Mouse (Mus musculus) spleen, adult 12 weeks (tissue): ENCODE results near the gene Gramd4.
A peak's percentile ranks its signal among the peaks of the same experiment; 100 is the strongest.
"Not testable (repeated sequence)": the region's sequence is repeated elsewhere in the genome, so short reads cannot be mapped to it uniquely, and the experiment has no call there.

Experiments
- DNase-seq: peaks from one replicate; pipeline ENCODE4 v3.0.0; 2022; ENCODE audit warnings: low spot score

Gramd4 gene

DNA sequence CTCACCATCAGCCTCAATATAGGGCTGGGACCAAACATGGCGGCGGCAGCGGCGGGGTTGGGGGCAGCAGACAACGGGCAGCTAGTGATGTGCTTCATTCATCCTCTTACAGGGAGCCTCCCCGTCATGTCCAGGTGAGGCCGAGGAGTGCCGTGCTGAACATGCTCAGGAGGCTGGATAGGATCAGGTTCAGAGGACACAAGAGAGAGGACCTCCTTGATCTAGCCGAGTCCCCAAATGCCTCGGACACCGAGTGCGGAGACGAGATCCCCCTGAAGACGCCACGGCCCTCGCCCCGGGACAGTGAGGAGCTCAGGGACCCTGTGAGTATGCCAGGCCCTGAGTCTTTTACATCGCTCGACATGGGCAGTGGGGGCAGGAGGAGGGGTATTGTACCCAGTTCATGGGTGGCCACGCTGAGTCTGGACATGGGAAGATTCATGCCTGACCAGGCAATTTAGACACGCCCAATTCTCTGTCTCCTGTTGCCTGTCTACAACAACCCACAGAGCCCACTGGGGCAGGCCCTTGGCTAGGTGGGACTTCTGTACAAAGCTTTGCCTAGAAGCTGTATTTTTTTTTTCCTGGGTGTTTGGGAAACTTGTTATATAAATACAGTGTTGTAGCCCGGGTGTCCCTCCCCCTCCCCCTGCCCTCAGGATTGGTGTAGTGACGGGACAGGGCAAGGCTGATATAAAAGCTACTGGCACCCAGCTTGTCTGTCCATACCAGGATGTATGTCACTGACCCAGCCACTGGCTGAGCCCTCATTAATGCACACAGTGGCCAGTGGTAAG, 33.9 kb downstream of the Gramd4 start:
- no peak for DNase-seq

DNA sequence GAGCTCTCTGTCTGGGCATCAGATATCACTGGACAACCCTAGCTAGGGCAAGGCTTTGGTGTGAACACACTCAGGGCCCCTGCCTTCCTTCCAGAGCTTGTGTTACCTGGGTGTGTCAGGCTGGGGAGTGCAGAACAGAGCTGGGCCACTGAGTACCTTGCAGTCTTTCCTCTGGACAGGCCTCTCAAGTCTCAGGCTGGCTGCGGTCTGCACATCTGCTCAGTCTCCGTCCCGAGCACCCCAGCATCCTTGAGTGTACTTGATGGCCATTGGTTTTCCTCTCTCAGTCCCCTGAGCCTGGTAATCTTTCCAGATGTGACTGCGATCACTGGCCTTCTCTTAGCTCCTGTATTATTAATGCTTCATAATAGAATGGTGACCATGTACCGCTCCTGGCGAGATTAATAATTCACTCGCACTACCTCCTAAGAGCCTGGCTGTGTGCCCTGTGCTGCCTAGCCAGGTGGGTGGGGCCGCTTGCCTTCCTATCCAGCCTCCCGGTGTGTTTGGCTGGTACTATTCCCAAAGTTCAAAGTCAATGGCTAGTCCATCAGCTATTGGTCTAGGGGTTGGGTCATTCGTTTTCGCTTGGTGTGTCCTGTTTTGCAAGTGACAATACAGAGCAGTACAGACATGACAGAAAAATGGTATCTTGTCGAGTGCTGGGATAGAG, 34.6 kb downstream of the Gramd4 start:
- DNase-seq, result no peak

DNA sequence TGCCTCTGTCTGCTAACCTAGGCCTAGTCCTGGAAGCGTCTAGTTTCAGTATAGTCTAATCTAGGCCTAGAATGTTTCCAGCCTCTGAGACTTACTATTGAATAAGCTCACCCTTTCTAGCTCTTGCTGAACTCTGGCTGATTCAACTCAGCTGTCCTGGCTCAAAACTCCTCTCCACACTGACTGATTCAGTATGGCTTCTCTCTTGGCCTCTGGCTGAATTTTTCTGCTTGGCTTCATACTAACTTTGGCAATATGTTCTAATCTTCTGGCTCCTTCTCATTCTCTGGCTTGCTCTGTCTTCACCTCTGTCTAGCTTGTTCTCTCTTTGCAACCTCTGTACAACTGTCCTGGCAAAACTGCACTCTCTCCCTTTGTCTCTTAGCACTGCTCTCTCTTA, 35.7 kb downstream of the Gramd4 start:
- no peak for DNase-seq

DNA sequence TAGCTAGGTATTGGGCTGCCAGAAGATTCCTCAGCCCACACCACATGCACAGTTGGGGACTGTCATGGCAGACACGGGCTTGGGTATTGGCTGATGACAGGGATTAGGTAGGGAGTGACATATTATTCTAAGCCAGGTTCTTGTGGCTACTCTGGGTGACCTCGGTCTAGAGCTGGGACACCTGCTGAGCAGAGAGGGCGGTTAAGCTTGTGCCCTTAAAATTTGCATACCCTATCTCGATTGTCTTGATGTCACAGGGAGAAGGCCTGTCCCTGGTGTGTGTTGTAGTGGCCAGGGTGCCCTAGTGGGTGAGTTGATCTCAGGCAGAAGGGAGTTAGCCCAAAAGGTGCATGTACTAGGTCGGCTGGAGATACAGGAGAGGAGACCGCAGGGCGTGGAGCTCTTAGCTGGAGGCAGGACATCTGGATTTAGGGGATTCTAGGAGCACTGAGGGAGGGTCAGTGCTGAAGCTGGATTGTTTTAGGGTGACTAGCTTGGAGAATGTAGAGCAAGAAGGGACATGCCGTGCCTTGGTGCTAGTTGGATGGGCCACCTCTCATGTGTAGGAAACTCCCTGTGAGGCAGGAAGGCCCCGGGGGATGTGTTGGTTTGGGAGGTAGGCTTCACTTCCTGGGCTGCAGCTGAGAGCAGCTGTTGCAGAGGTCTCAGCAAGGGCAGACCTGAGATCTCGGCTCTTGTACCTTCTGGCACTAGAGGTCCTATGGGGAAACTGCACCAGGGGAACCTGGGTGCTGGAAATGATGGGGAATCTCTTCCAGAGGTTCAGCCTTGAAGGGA, 37.0 kb downstream of the Gramd4 start:
- no peak for DNase-seq

DNA sequence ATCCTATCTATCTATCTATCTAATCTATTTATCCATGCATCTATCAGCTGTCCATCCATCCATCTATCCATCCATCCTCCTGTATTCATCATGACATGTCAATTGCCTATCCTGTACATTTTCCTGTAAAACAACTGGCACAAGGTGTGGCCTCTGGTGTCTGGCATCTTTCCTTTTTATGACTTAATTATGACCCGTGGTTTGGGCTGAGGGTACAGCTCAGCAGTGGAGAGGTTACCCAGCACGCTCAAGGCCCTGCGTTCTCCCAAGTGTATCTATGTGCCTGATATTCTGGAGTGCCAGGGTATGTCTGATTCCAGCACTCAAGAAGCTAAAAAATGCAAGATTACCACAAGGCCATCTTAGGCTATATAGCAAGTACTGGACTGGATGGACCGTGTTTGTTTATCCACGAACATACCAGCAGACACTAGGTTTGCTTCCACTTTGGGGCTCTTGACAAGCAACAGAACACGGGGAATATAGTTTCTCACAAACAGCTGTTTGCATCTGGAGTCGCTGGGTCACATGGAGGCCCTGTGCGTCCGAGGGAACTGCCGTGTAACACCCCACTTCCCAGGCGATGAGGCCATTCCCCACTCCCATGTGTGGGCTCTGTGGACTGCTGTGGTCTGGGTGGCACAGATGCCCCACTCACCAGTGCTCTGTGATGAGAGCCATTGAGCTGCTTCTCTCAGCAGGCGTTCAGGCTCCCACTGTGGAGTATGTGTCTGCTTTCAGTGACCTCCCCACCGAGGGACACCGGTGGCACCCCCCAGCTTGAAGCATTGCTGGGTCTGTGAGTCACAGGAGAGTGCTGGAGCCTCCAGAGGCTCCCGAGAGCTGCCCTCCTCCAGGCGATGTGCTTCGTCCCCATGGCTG, 38.5 kb downstream of the Gramd4 start:
- DNase-seq, result no peak

DNA sequence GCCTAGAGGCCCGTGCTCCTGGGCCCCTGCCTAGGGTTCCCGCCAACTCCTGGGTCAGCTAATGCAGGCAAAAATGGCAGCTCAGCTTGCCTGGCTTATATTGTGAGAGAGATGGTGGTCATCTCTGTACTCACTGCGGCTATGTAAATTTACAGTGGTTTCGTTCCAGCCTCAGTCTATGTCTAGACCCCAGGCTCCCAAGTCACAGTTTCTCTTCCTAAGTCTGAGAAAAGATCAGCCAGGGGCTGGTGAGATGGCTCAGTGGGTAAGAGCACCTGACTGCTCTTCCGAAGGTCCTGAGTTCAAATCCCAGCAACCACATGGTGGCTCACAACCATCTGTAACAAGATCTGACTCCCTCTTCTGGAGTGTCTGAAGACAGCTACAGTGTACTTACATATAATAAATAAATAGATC, 39.1 kb downstream of the Gramd4 start:
- DNase-seq, result not testable (repeated sequence)

DNA sequence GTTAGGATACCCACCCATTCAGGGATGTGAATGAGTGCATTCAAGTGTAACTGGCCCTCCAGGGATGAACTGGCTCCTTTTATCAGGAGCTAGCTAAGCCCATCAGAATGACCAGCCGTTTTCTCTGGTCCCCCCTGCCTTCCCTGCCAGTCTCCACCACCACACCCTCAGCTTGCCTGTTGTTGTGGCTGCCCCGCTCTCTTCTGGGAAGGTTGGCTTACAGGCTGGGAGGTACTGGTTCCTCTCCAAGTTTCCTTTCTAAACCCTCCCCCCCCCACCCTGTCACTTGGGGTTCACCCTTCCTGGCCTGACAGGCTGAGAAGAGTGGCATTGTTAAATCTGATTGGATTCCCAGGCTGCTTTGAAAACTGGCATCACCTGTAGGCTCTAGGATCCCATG, 40.4 kb downstream of the Gramd4 start:
- DNase-seq, result no peak

DNA sequence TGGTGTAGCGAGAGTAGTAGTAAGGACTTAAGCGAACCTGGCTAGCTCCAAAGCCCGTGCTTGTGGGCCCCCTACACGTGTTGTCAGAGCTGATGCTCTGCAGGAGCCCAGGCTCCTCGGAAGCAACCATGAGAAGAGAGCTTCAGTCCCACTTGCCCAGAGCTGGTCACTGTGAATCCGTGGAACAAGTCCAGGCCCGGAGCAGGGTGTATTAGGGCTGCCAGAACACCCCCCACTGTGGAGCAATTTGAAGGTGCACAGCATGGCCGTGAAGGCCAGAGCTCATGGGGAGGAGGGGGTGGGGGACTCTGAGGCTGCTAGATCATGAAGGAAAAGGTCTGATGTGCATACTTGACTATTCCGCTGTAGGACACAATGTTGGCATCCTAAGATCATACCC, 44.1 kb downstream of the Gramd4 start:
- no peak for DNase-seq

DNA sequence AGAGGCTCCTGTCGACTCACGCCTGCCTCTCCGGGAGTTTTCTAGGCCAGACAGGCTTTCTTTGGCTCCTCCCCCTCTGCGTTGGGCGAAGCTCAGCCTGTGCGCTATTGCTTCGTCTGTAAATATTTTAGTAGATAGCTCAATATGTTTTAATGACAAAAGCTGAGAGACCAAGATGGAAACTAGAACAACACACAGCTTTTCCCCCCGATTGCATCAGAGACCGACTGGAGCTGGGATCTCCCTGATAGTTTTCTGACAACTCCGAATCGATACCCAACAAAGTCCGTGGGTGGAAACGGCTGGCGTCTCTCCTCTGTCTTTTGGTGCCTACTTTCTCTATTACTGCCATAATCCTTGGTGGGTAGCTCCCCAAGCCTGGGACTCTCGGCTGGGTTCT, 44.8 kb downstream of the Gramd4 start:
- DNase-seq, result no peak

DNA sequence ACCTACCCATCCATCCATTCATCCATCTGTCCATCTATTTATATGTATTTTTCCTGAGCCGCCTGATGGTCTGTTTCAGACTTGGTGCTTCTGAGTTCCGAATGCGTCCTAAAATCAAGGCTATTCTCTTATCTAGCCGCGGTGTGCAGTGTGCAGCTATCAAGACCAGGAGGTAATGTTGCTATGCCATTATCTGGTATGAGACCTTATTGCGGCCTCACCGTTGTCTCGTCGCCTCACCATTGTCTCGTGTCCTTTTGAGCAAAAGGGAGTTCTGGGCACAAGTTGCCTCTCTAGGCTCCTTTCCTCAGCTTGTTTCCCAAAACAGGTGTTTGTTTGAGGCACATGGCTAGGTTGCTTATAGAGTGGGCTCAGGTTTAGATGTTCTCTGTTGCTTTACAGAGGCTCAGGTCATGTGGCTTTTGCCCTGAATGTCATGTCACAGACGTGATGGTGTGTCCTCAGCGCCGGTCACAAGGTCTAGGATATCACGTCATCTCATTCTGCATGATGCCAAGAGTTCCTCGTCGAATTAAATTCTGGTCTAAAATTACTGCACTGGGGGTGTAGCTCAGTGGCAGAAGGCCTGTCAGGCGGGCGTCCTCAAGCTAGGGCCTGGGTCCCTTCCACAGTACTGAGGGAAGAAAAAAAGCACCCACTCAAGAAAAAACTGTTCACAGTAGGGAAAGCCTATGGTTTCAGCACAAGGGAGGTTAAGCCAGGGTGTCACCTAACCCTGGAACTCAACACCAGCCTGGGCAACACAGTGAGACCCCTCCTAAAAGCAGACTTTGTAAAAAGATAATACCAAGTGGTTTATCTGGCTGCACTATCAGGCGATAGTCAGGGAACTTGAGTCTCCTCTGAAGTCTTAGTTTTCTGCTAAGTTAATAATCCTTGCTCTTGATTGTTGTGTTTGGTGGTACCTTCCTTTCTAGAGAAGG, 47.2 kb downstream of the Gramd4 start:
- no peak for DNase-seq

DNA sequence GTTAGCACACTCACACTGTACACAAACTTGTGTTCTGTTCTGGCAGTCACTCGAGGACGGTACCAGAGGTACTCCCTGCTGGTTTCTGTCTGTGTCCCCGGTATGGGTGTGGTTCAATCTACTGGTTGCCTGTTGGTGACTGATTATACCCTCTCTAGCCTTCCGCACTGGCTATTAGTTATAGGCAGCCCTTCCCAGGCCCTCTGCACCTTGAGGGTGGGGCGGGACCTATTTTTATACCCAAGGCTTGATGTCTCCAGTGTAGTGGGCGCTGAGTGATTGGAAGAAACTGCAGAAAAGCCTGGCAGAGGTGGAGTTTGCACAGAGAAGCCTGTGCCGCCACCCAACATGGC, 47.8 kb downstream of the Gramd4 start:
- peak; percentile 72 for DNase-seq

DNA sequence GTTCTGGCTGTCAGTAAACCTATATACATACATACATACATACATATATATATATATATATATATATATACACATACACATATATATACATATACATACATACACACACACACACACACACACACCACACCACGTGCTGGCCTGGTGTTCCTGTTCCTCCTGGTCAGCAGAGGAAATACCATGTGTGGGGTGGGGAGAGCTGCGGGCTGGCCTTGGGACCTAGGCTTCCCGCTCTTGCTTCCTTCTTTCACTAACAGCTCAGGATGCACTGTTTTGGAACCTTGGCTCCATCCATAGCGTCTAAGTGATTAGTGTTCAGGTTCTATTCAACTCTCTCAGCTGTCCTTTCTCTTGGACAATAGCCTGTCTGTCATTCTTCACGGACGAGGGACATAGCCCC, 48.3 kb downstream of the Gramd4 start:
- no peak for DNase-seq

DNA sequence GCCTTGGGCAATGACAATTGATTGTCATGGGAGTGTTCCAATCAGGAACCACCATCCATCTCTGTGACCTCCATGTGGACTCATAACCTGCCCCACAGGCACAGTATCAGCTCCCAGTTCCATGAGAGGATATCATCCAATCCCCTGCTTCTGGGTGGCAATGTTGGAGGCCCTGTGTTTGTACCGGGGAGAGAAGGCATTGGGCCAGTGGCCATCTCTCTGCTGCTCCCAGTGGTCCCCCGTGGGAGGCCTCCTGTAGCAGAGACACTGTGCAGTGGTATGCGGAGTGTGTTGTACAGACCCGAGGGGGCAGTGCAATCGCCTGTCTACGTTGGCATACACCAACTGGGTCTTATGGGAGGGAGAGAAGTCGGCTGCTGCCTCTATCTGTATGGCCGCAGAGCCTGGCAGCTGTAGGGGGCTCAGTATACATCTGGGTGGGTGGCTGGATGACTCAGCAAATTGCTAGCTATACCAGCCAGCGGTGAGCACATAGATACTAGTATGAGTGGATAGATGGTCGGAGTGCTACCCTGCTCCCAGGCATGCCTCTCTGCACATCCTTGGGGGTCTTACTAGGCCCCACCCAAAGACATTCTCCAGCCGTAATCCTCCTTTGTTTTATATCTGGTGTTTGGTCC, 50.5 kb downstream of the Gramd4 start:
- peak; percentile 23 for DNase-seq

DNA sequence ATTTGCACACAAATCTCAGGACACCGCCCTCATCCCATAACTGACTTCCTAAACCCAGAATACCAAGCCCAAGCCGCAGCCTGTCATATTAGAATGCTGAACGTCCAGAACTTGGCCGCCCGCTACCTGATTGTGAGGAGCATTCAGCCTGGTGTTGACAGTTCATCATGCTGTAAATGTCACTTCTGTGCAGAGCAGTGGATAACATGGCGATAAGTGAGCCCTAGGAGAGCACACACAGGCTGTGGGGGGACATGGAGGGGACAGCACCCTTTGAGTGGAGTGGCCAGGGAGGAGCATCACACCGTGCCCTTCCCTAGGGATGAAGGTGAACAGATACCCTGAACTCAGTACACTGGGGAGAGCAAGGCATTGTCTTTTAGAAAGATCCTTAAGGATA, 51.8 kb downstream of the Gramd4 start:
- no peak for DNase-seq

DNA sequence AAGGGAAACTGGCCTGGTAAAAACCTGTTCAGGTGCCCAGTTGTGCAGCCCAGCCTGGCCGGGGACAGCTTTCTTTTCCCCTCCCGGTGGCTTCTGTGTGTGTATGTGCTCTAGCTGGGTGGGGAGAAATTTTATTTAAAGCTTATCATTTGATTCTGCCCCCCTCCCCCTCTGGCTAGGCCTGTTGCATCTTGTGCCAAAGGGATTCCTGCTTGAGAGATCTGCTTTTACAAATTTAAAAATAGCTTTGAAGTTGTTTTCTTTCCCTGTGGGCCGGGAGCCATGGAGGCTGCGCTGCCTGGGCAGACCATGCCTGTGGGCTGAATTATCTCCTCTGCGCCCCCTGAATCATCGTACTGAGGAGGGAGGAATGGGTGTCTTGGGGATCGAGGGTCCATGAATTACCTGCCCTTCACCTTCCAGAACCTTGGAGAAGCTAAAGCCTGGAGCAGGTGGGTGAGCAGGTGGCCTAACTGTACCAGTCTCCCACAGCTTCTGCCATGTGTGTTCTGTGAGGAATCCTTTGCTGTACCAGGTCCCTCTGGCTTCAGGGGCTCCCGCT, 52.2 kb downstream of the Gramd4 start:
- DNase-seq, result no peak

DNA sequence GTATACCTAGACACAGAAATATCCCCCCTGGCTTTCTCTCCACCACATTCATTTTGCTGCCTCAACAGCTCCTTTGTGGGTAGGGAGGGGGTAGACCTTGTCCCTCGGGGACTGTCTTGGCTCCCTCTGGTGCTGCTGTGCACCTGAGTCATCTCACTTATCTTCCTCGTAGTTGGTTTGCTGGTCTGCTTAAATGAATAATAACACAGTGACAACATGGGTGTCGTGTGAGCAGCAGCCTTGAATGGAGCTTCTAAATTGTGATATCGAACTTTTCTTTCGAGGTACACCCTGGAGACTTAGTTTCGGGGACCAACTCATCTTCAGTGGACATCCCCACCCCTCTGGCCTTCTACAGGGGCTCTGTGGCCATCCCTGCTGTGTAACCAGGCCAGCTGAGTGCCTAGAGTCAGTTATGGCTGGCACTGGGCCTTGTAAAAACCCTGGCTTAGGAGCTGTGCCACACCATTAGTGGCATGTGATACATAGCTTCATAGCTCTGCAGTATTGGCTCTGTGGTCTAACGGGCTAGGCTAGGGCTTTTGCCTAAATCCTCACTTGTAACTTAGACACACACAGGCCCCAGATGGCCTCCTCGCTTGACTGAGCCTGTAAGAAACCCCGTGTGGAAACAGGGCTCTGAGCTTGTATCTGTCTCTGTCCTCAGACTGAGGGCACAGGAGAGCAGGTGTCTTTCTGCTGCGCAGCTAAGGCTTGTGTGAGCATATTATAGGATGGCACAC, 53.0 kb downstream of the Gramd4 start:
- DNase-seq, result no peak

DNA sequence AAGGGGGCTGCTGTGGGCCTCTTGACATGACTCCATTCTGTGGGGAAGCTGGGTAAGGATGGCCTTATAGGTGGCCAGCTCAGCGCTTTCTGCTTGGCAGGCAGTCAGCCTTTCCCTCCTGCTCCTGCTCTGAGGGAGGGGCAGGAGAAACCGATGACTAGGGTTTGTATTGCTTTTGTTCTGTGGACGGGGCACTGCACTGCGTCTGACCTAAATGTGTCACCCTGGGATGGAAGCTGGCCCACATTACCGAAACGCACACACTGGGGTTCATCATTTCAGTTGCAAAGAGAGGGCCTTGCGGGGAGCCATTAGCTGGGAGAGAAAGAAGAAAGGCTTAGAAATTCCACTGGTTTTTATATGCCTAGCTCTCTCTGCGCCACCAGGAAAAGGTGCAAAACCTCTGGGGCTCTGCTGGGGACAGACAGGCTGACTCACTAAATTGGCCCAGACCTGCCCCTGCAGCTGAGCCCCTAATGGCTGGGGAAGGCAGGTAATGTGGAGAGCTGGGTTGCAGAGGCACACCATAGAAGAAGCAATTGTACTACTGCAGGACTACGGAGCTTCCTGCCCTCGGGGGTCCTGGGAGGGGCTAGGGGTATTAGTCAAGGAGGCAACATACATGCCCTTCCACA, 55.3 kb downstream of the Gramd4 start:
- no peak for DNase-seq

DNA sequence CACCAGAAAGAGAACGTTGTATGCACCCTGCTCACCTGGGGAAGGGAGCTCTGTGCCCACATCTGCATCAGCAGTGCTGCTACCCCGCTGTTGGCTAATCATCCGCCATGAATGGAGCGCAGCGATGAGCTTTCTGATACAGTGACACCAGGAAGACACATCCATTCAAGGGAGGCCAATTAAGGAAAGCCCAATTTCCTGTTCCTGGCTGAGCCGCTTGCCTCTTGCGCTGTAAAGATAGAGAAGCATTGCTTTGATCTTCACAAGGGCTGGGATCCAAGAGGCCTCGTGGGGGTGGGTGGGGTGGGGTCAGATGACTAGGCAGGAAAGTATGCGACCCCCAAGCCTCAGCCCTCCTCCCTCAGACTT, 55.8 kb downstream of the Gramd4 start:
- DNase-seq, result no peak

DNA sequence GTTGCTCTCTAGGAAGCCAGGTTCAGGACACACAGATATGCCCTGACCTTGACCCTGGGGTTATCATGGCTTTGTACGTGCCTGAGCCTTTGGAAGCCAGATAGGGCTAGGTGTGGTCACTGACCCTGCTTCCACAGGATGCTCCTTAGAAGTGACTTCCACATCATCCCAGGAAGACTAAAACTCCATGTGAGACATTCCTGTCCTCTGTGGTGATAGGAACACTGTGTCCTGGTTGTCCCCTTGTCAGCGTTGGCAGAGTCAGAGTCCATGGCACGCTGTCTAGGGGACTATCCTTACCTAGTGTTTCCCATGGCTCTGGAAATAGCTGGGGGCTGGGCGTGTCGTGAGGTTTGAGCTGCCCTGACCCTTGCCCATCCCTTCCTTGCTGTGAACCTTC, 58.9 kb downstream of the Gramd4 start:
- DNase-seq, result no peak
